Mouse (Mus musculus) large intestine, adult 2 months (tissue): ENCODE measurements around the gene Cul3. TPM values are rescaled to one million over a fixed set of nuclear protein-coding genes. Genes with fewer than 3 reads are reported as not detected.
A peak's percentile ranks its signal among the peaks of the same experiment; 100 is the strongest.
"Not testable (repeated sequence)": the region's sequence is repeated elsewhere in the genome, so short reads cannot be mapped to it uniquely, and the experiment has no call there.

Experiments
- DNase-seq: peaks from one replicate; pipeline ENCODE4 v3.0.0-alpha.2; 2012; ENCODE audit warnings: low read depth, low spot score
- WGBS: fragments of 180-500 bp; shearing (Covaris S2); methylation state at CpG from one replicate; pipeline ENCODE4 v1.1.7; 2018; 5-methylcytosine and 5-hydroxymethylcytosine counted together
- polyA plus RNA-seq: library from polyadenylated mRNA; depleted of rRNA; stranded (reverse); fragments of >200 nt; gene quantifications from 2 replicates; pipeline ENCODE4 v1.2.3, GENCODE M21; 2012; rRNA removed

Cul3 gene
- polyA plus RNA-seq, result 9.5 and 12.3 TPM in 2 replicates

DNA sequence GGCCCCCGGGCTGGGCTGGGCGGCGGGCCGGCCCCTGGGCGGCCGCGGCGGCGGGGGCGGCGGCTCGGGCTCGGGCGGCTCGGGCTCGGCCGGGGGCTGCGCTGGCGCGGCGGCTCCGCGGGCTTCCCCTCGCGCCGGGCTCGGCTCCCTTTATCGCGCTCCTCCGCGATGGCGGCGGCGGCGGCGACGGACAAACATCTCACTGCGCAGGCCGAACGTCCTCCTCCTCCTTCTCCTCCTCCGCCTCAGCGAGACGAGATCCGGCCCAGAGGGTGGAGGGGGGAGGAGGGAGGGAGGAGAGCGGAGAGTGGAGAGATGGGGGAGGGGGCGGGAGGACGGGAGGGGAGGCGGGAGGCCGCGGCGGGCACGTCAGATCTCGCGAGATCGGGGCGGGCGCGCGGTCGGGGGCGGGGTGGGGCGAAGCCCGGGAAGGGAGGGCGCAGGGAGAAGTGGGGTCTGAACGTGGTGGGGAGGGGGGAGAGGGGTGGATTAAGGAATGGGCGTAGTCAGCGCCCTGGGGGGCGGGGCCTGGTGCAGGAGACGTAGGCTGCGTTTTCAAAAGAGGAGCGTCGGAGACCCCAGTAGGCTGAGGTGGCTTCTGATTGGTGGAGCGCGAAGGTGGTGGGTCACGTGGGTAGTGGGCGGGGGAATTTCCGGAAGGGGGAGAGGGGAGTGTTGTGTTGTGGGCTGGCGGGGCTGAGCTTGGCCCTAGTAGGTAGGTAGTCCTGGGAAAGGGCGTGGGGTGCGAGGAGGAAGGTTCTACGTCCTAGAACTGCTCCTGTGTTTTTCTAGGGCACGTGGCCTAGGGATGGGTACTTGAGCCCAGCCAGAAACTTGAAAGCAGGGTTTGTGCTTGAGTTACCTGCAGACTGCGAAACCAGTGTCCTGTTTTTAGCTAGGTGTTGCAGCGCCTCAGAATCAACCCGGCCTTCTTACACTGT lies at the start of gene Cul3:
Cul3 (minus strand) TSS at position 45 of the 941 bp plus-strand sequence.
- DNase-seq, result peak; percentile 75
- 3% methylated on average over 64 of the region's 85 CpGs for whole genome bisulfite sequencing

DNA sequence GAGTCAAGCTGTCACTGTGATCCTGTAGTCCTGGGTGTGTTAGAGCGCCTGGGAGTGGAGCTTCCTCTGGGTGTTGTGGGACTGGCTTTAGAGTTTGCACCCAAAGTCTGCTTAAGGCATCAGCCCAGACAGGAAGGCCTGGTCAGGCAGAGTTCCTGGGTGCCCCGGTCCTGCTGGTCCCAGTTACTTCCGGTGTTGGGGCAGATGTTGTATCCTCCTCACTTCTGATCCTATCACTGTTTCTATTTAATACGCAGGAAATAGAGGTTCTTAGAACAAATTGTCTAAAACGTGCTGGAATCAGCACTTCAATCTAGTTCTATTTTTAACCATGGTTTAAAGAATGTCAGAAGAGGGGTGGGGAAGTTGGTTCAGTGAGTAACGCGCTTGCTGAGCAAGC lies 49.2 kb upstream of the Cul3 start:
- WGBS, result 73% methylated on average over 7 of the region's 7 CpGs
- DNase-seq, result no peak

DNA sequence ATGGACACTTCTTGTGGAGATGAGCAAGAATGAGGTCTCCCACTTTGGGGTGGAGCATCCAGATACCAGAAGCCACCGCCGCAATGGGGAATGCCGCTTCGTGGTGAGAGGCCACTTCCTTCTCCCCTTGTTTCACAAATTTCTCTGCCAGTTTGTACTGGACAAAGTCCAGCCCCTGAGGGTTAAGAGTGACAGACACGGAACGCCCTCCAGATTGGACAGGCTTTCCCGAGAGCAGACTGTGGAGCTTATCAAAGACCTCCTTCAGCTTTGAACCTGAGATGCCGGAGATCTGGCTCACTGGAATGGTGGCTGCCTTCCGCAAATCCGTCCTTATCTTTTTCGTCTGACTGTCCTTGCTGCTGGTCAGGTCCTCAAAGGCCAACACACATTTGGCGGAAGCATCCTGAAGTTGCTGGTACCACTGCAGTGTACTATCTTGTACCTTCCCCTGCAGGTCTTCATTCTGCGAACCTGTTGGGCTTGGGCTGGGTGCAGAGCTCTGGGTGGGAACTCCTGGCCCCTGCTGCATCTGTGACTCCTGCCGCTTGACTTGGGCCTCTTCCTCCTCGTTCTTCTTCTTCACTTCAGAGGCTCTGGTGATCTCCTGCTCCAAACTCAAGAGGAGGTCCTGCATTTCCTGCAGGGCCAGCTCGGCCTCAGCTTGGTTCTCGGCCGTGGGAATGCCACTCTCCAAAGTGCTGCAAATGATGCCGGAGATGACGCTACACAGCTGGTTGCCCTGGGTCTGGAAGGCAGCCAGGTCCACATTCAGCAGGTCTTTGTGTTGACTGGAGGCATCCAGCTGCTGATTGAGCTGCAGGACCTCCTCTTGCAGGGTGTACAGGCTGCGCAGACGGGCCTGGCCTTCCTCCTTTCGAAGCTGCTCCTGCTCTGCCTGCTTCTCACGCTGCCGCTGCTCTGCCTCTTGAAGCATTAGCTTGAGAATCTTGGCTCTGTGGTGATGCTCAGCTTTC lies 43.6 kb upstream of the Cul3 start:
- no peak for DNase-seq
- 82% methylated on average over 25 of the region's 25 CpGs for WGBS

DNA sequence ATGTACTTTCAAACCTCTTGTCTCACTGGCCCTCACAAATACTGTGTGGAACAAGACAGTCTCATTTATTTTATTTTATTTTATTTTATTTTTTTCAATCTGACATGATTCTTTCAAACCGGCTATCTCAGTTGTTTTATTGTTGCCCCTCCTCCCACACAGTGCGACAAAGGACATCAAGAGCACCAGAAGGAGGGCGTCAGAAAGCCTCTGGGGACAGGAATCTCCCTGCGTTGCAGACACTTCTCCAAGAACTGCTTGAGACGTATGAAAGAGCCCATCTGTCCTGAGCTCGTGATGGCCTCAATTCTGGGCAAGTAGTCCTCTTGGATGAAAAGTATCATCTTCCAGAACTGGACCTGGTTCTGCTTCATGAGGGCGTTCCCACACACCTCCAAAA lies 42.6 kb upstream of the Cul3 start:
- no peak for DNase-seq
- WGBS, result 66% methylated on average over 7 of the region's 7 CpGs

DNA sequence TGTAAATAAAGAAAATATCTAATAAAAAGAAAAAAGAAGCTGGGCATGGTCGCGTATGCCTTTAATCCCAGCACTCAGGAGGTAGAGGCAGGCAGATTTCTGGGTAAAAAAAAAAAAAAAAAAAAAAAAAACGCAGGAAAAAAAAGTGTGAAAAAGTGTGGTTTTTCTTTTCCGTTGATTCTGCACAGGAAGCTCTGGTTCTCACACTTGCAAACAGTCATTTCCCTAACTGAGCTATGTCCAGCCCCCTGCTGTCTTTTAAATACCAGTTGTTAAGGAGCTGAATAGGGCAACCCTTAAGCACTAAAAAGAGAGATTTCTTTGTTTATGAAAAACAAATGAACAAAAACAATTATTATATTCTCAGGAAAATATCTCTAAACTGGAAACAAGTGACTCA lies 41.0 kb upstream of the Cul3 start:
- DNase-seq, result no peak

DNA sequence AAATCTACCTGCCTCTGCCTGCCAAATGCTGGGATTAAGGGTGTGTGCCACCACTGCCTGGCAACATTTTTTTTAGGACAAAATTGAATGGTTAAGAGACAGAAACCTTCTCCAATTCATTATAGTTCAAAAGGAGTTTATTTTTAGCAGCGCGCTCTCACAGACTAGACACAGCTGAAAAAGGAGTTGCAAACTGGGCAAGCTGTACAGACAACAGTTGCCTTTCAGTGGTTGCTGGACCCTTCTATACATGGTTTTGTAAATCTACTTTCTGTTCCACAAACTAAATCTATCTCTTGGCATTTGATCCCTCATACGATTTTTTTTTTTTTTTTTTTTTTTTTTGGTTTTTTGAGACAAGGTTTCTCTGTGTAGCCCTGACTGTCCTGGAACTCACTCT lies 31.7 kb upstream of the Cul3 start:
- no peak for DNase-seq
- WGBS, result 88% methylated on average over 3 of the region's 3 CpGs

More for the DNA sequence above, 41.0 kb upstream of the Cul3 start:
- WGBS, result 38% methylated on average over 4 of the region's 4 CpGs

DNA sequence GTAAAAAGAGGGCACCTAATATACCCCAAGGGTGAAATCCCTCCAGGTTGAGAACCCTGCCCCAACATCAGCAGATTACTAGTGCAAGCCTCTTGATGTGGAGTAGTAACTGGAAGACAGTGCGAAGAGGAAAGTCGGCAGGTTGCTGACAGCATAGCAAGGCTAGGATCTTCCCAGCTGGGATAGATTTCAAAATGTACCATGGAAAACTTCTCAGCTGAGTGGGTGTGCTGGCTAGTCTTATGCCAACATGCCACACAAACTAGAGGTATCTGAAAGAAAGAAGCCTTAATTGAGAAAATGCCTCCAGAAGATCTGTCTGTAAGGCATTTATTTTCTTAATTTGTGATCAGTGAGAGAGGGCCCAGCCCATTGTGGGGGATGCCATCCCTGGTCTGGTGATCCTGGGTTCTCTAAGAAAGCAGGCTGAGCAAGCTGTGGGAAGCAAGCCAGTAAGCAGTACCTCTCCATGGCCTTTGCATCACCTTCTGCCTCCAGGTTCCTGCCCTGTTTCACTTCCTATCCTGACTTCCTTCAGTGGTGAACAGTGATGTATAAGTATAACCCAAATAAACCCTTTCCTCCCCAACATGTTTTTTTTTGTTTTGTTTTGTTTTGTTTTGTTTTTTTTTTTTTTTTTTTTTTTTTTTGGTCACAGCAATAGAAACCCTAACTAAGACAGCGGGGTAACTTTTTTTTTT lies 31.1 kb upstream of the Cul3 start:
- WGBS, result 92% methylated on average over 3 of the region's 3 CpGs
- DNase-seq, result no peak

DNA sequence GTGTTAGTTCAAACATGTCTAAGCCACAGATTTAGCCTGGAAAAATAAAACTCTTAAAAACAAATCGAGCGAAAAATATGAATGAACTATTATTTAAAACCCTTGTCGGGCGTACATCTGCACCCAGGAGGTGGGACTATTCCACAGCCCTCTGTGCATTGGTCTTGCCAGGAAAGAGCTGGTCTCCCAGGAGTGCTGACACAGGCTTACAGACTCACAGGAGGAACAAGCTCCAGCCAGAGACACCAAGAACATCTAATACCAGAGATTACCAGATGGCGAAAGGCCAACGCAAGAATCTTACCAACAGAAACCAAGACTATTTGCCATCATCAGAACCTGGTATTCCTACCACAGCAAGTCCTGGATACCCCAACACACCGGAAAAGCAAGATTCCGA lies 23.2 kb upstream of the Cul3 start:
- no peak for DNase-seq
- WGBS, result 95% methylated on average over 8 of the region's 8 CpGs

DNA sequence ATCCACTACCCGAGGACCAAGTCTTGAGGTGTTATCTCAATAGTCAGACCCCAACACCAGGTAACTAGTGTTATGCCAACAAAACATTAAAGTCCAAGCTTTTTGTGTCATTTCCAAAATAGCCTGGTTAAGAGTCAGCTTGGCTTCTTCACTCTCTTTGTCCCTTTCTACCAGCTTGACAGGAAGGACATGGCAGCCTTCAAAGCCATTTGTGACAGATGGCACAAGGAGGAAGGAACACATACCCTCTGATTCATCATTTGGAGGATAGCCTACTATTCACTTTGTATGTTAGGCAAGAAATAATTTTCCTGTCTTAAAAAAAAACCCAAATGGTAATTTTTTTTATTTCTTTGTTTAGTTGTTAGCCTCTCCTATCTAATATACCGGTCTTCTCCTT lies 22.7 kb upstream of the Cul3 start:
- WGBS, result 86% methylated on average over 2 of the region's 2 CpGs
- DNase-seq, result no peak

DNA sequence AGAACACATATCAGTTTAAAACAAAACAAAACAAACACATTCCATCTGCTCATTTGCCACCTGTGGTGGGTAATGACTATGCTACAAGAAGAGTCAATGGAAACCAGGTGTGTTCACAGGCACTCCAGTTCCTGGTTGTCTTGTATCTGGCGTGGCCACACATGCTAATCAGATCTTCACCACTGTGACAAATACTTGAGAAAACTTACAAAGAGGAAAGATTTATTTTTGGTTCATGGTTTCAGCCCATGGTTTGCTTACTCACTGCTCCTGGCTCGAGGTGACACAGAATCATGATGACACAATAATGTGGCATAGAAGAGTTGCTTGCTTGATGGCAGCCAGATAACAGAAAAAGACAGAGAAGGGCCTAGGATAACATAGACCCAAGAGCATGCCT lies 22.1 kb upstream of the Cul3 start:
- WGBS, result 47% methylated on average over 2 of the region's 2 CpGs
- no peak for DNase-seq

DNA sequence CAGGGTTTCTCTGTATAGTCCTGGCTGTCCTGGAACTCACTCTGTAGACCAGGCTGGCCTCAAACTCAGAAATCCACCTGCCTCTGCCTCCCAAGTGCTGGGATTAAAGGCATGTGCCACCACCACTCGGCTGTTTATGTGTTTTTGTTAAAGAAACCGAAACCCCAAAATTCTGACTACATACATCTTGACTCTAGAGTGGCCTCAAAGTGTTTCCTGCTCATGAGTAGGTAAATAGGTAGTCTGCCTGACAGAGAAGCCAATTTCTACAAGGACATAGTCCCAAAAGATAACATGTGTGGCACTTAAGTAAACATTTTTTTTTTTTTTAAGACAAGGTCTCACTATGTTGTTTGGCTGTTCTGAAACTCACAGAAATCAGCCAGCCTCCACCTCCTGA lies 21.5 kb upstream of the Cul3 start:
- not testable (repeated sequence) for DNase-seq
- WGBS, result 73% methylated on average over 2 of the region's 2 CpGs

DNA sequence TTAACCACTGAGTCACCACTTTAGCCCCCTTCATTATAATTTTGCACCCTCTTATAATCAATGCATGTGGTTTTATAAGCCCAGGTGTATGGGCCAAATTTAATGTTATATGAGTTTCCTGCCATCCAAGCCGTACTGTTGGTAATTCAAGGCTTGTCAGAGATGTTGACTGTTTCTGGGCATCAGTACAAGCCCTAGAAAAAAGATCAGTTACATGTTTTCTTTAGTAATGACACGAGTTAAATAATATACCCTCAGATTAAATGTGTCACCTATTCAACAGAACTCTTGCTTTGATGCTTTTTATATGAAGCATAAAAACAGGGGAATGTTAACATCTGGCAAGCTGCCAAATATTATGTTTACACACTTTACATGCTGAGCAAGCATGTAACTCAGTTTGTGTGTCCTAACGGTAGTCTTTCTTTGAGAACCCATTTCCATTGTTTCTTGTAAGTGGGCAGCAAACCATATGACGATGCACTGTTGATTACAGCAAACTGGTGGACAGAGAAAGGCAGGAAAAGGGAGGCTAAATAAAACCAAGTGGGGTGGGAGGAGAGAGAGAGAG lies 19.8 kb upstream of the Cul3 start:
- DNase-seq, result no peak
- 16% methylated on average over 4 of the region's 4 CpGs for WGBS

DNA sequence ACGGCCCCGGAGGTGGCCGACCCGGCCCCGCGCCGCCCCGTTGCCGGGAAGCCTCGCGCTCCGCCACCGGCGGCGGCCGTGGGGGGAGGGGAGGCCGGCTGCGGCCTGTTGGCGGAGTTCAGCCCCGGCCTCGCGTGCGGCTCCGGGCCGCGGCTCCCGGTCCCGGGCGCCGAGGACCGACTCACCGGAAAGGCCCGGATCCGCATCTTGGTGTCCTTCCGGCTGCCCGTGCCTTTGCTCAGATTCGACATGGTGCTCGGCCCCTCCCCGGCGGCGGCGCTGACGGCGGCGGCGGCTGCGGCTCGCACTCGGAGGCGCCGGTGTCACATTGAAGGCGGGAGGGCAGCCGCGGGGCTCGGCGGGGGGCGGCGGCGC lies 232 bp downstream of the Cul3 start:
- under 1% methylated on average over 48 of the region's 59 CpGs for WGBS
- no peak for DNase-seq

DNA sequence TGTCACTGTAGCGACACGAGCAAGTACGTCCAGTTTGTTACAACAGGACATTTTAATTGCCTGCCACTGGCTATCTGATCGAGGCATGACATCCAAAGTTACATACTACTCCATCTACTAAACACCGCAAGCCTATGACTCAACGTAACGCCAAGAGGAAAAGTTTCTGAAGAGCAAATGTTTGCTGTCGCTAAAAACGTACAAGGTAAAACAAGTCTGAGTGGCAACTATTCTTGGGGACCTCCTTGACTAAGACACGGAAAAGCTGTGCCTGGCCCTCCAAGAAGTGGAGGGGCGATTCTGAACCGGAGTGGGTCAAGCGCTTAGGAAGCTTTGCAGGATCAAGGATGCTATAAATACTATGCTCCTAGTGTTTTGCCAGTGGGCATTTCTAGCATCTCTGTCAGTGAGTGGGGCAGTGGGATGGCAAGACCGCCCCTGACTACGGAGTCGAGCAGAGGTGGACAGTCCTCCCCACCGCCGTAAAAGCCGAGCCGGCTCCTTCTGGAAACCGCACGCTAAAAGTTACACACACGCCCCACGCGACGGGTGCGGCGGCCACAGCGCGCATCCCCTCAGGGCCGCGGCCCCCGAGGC lies 757 bp downstream of the Cul3 start:
- under 1% methylated on average over 33 of the region's 33 CpGs for WGBS
- DNase-seq, result no peak

DNA sequence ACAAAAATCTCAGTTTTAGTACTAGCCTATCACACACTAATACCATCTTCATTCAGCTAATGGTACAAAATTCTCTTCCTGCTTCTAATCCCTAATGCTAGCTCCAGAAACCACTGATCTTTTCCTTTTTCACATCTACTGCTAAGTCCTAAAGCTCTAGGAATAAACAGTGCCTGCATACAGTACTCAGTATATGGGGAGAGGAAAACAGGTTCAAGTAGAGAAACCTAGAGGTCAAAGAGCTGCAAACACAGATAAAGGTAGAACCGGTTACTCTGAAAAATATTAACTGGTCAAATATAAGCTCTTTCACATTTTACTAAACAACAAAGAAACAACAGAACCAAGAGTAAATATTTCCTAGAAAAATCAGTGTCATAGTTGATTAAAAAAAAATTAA lies 1.9 kb downstream of the Cul3 start:
- no peak for DNase-seq
- 6% methylated on average over 1 of the region's 1 CpGs for WGBS

DNA sequence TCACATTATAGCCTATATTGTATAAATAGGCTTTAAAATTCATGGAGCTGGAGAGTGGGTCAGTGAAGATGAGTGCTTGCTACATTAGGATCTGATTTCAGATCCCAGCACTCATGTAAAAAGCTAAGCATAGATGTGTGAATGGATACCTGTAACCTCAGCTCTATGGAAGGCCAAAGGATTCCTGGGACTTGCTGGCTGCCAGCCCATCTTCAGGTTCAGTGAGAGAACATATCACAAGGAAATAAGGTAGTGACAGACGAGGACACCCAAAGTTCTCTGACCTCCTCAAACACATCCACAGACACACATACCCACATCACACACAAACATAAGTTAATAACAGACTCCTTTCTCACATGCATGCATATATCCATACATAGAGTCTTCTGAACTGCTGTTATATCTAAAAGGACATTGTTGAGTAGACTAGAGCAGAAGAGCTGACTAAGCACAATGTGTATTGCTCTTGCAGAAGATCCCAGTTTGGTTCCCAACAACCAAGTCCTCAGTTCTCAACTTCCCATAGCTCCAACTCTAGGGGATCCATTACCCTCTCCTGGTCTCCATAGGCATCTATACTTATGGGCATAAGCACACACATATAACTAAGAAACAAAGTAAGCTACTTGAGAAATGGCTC lies 4.4 kb downstream of the Cul3 start:
- 44% methylated on average over 1 of the region's 1 CpGs for WGBS
- DNase-seq, result no peak

DNA sequence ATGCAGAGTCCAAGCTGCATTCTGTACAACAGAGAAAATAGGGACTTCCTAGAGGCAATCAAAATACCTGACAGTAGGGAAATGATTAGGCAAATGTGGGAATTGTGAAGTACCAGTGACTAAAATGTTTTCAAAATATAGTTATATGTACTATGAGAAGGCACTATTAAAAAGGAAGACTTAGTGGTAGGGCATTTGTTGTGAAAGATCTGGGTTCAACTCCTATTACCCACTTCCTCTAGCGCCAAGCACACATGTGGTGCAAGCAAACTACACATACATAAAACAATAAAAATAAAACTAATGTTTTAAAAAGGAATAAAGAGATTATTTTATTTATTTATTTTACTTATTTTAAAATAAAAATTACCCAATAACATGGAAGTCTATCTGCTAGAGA lies 5.2 kb downstream of the Cul3 start:
- no peak for DNase-seq
- WGBS, result 72% methylated on average over 1 of the region's 1 CpGs

DNA sequence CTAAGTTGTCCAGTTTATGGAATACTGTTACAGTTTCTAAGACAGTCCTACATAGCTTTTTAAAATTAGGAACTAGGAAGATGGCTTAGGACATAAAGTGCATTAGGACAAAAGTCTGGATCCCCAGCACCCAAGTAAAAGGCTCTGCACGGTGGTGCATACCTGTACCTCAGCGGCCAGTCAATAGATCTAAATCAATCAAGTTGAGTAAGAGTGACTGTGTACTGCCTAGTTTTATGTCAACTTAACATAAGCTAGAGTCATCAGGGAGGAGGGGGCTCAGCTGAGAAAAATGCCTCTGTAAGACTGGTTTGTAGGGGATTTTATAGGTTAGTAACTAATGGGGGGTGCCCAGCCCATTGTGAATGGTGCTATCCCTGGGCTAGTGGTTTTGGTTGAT lies 9.3 kb downstream of the Cul3 start:
- no peak for DNase-seq
- WGBS, result 79% methylated on average over 2 of the region's 2 CpGs

DNA sequence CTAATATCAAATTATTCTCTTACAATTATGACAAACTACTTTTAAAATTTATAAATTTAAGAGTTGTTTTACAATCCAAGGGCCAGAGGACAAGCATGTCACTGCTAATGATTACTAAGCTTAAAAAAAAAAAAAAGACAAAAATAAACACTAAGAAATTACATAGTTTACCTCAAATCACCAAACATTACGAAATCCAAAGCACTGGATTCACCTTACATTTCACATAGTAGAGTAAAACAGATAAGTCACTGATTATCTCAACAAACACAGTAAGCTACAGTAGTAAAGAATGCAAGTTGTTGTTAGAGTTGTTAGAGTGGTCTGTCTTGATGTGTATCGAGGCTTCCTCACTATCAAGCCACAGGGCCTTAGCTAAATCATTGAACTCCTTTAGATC lies 14.5 kb downstream of the Cul3 start:
- no peak for DNase-seq
- WGBS, result 68% methylated on average over 2 of the region's 2 CpGs
